Mouse (Mus musculus) thymus, adult 2 months (tissue): ENCODE data around the gene Fam189a1.

Source experiments
- CTCF ChIP-seq: fragments of 200-500 bp; IDR thresholded peaks from 2 replicates; pipeline ENCODE4 v1.5.1; 2012; ENCODE audit warnings: mild to moderate bottlenecking, control low read depth, low read length, moderate library complexity, borderline replicate concordance; ENCODE audit not compliant: control insufficient read depth, poor library complexity, insufficient read depth; ENCODE audit errors: extremely low read depth
- POLR2A ChIP-seq: fragments of 200-500 bp; IDR thresholded peaks from 2 replicates; pipeline ENCODE4 v1.6.1; 2012; ENCODE audit warnings: mild to moderate bottlenecking, low read length, control low read depth, moderate library complexity; ENCODE audit not compliant: control insufficient read depth, poor library complexity, insufficient read depth; ENCODE audit errors: extremely low read depth

DNA sequence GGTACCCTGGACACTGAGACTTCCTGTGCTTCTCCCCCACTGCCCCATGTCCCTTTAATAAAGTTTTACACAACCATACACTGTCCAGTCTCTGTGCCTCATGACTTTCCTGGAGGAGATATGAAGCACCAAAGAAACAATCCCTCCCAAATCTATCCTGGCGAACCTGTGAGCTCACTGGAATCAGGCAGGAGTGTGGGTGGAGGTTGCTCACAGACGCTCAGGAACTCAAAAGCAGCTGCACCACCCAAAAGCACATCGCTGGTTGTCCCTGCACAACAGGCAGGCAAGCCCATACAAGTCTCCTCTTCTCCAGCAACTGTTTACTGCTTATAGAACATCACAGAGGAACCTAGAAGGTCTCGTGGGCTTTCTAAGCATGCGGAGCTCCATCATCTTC, 15.5 kb downstream of the Fam189a1 start:
- TF ChIP-seq CTCF (no peak), POLR2A (no peak)
